Mouse (Mus musculus): ENCODE results near the gene 2610001J05Rik. TPM values are rescaled to one million over a fixed set of nuclear protein-coding genes. Genes with fewer than 3 reads are reported as not detected.
"Not testable (repeated sequence)": the region's sequence is repeated elsewhere in the genome, so short reads cannot be mapped to it uniquely, and the experiment has no call there.

The 2610001J05Rik gene
- polyA plus RNA-seq, 1 experiment from 2014 or later: 113 TPM

- ATAC-seq (ENCODE audit: low FRiP score, low TSS enrichment) (no peak), DNase-seq (ENCODE audit: low spot score) (no peak)
- H3K4me2 ChIP-seq (replicated peaks; ENCODE audit: low read depth): no peak overlapping the region
- no peaks in the 10 kb centered on the region for H3K27me3 ChIP-seq (ENCODE audit: control insufficient read depth, insufficient read depth, low read length)
- no peaks in the 10 kb centered on the region for H3K36me3 ChIP-seq (ENCODE audit: control insufficient read depth, insufficient read depth, low read length)
- WGBS: 37% methylated on average over 10 of the region's 11 CpGs
- H3K4me1 ChIP-seq (replicated peaks; ENCODE audit: control insufficient read depth, insufficient read depth): no peaks in the 10 kb centered on the region
- no peak overlapping the region for H3K9ac ChIP-seq (ENCODE audit: low read length)
- H3K4me3 ChIP-seq (ENCODE audit: low read depth, low read length): no peak overlapping the region
- TF ChIP-seq EP300 (optimal IDR thresholded peaks at IDR 0.05): no peak
- no peak for TF ChIP-seq CTCF (IDR thresholded peaks at IDR 0.05; ENCODE audit: low read depth)
- no peaks in the 10 kb centered on the region for H3K9me3 ChIP-seq (ENCODE audit: control insufficient read depth, low read length)
- no peak overlapping the region for H3K27ac ChIP-seq (replicated peaks)
These were observed 17.1 kb downstream of the 2610001J05Rik start for GRCm38 (mm10) chr6:13854230-13854629.

- no peaks in the 10 kb centered on the region for H3K27me3 ChIP-seq (ENCODE audit: control insufficient read depth, insufficient read depth, low read length)
- H3K4me2 ChIP-seq (replicated peaks; ENCODE audit: low read depth): no peak overlapping the region
- no peak overlapping the region for H3K4me3 ChIP-seq (ENCODE audit: low read depth, low read length)
- DNase-seq (ENCODE audit: low spot score) (no peak), ATAC-seq (ENCODE audit: low FRiP score, low TSS enrichment) (no peak)
- H3K4me1 ChIP-seq (replicated peaks; ENCODE audit: control insufficient read depth, insufficient read depth): no peaks in the 10 kb centered on the region
- H3K27ac ChIP-seq (replicated peaks): no peak overlapping the region
- H3K9ac ChIP-seq (ENCODE audit: low read length): no peak overlapping the region
- H3K36me3 ChIP-seq (ENCODE audit: control insufficient read depth, insufficient read depth, low read length): no peaks in the 10 kb centered on the region
- H3K9me3 ChIP-seq (ENCODE audit: control insufficient read depth, low read length): no peaks in the 10 kb centered on the region
- TF ChIP-seq CTCF (IDR thresholded peaks at IDR 0.05; ENCODE audit: low read depth) (no peak), EP300 (optimal IDR thresholded peaks at IDR 0.05) (no peak)
- WGBS: 79% methylated on average over 4 of the region's 4 CpGs
These were observed 18.1 kb downstream of the 2610001J05Rik start for GRCm38 (mm10) chr6:13853244-13853643.

GRCm38 (mm10) chr6:13846031-13846430, 25.3 kb downstream of the 2610001J05Rik start:
- H3K27ac ChIP-seq (replicated peaks); H3K4me1 ChIP-seq (replicated peaks; ENCODE audit: control insufficient read depth, insufficient read depth); H3K9me3 ChIP-seq (ENCODE audit: control insufficient read depth, low read length); H3K9ac ChIP-seq (ENCODE audit: low read length); DNase-seq (ENCODE audit: low spot score); ATAC-seq (ENCODE audit: low FRiP score, low TSS enrichment); H3K4me3 ChIP-seq (ENCODE audit: low read depth, low read length); H3K36me3 ChIP-seq (ENCODE audit: control insufficient read depth, insufficient read depth, low read length); H3K27me3 ChIP-seq (ENCODE audit: control insufficient read depth, insufficient read depth, low read length); H3K4me2 ChIP-seq (replicated peaks; ENCODE audit: low read depth): not testable (repeated sequence)
- WGBS: 93% methylated on average over 1 of the region's 1 CpGs

- H3K4me1 ChIP-seq (replicated peaks; ENCODE audit: control insufficient read depth, insufficient read depth): no peaks in the 10 kb centered on the region
- peak within 1 kb of the TSS; percentile 68 for H3K4me3 ChIP-seq (ENCODE audit: low read depth, low read length)
- H3K27ac ChIP-seq (replicated peaks): peak within 1 kb of the TSS; percentile 76
- DNase-seq (ENCODE audit: low spot score): no peak
- peak within 1 kb of the TSS; percentile 82 for H3K9ac ChIP-seq (ENCODE audit: low read length)
- TF ChIP-seq CTCF (IDR thresholded peaks at IDR 0.05; ENCODE audit: low read depth): no peak
- H3K4me2 ChIP-seq (replicated peaks; ENCODE audit: low read depth): peak within 1 kb of the TSS; percentile 92
- no peaks in the 10 kb centered on the region for H3K27me3 ChIP-seq (ENCODE audit: control insufficient read depth, insufficient read depth, low read length)
- no peaks in the 10 kb centered on the region for H3K36me3 ChIP-seq (ENCODE audit: control insufficient read depth, insufficient read depth, low read length)
- ATAC-seq (ENCODE audit: low FRiP score, low TSS enrichment): no peak
- no peaks in the 10 kb centered on the region for H3K9me3 ChIP-seq (ENCODE audit: control insufficient read depth, low read length)
- 36% methylated on average over 18 of the region's 18 CpGs for WGBS
These were observed 31.8 kb downstream of the 2610001J05Rik start, which contains the start of gene Gpr85 for GRCm38 (mm10) chr6:13839345-13840054. TSS of gene Gpr85 (minus strand) at chr6:13839942.

- H3K4me1 ChIP-seq (replicated peaks; ENCODE audit: control insufficient read depth, insufficient read depth): no peaks in the 10 kb centered on the region
- DNase-seq (ENCODE audit: low spot score) (peak; percentile 70), ATAC-seq (ENCODE audit: low FRiP score, low TSS enrichment) (peak; percentile 78; the same call in 1 of the 2 replicates)
- H3K9ac ChIP-seq (ENCODE audit: low read length): peak overlapping the region; percentile 82
- TF ChIP-seq CTCF (IDR thresholded peaks at IDR 0.05; ENCODE audit: low read depth) (no peak), EP300 (optimal IDR thresholded peaks at IDR 0.05) (no peak)
- H3K27me3 ChIP-seq (ENCODE audit: control insufficient read depth, insufficient read depth, low read length): no peaks in the 10 kb centered on the region
- no peaks in the 10 kb centered on the region for H3K9me3 ChIP-seq (ENCODE audit: control insufficient read depth, low read length)
- peak overlapping the region; percentile 76 for H3K27ac ChIP-seq (replicated peaks)
- WGBS: under 1% methylated on average over 37 of the region's 41 CpGs
- H3K36me3 ChIP-seq (ENCODE audit: control insufficient read depth, insufficient read depth, low read length): no peaks in the 10 kb centered on the region
- peak overlapping the region; percentile 92 for H3K4me2 ChIP-seq (replicated peaks; ENCODE audit: low read depth)
- peak overlapping the region; percentile 68 for H3K4me3 ChIP-seq (ENCODE audit: low read depth, low read length)
These were observed 32.5 kb downstream of the 2610001J05Rik start for GRCm38 (mm10) chr6:13838677-13839344.

All from stomach, postnatal 0 days (tissue).